ENCODE assay signal across 10 mouse cellular contexts in the genomic region with DNA sequence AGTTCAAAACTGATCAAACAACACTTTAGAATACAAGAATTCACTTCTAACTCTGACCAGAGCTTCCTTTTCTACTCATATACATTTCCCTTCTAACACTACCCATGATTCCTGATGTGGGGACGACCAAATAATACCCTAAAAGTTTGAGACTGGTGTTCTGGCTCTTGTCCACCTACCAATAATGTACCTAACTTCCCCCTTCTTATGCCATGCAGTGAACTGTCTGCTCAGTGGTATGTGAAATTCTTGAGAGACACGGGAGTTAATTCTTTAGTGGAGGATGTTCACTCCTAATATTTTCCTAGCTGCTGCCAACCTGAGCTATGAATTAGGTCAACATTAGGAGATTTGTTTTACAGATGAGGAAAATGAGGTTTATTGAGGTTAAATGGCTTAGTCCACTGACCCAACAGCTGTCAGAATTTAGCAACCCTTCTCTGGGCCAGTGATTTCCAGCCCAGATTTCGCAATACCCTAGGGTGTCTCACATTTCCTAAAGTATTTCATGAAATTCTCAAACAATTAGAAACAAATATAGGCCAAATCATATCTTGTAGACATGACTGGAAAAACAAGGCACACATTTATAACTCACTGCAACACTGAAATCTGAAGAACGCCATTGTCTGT.
DNase-seq lines count a peak whose midpoint lies in the region; ATAC-seq and TF ChIP-seq lines count a peak whose summit lies in the region.
"Had no signal": no experiment of that assay in that cellular context is flagged by ENCODE, and none has a peak within 500 bp of the region (broad histone marks: within the 10 kb centered on the region; RNA-seq: fewer than 3 reads in every experiment).

No protein-coding gene starts in this region.

- peak; percentile 15 to 19 for DNase-seq in adrenal gland, postnatal 36 days
- no peak for DNase-seq in adrenal gland, postnatal 4 days (ENCODE audit: low spot score in 2 of 2)
- peak; percentile 20 for DNase-seq in kidney, postnatal 14 days
- DNase-seq in kidney, adult 11 months: no peak
- DNase-seq in gastrocnemius, postnatal 14 days: peak; percentile 10
- no peak for DNase-seq in right cerebral cortex, postnatal 36 days (ENCODE audit: low spot score in 2 of 2)
- DNase-seq in left cerebral cortex, adult 2 months (ENCODE audit: extremely low spot score in 1 of 2, low spot score in 2 of 2): no peak
- DNase-seq: cerebellum, postnatal 10 days; thymus, adult 18-20 months had no signal

- peak; percentile 86 for ATAC-seq in megakaryocyte progenitor cell, adult 5-6 weeks (replicated peaks; ENCODE audit: poor library complexity)

- no peak for TF ChIP-seq CTCF in left cerebral cortex, adult 2 months (IDR thresholded peaks at IDR 0.05)

- H3K4me3 ChIP-seq in left cerebral cortex, adult 2 months: no peak overlapping the region

- intact Hi-C loops in gastrocnemius, postnatal 14 days (cut with DNase I; ENCODE audit: low total_unique reads): no loop called here
- intact Hi-C loops in left cerebral cortex, adult 2 months (cut with DNase I): no loop called here

- no peak overlapping the region for H3K27ac ChIP-seq in left cerebral cortex, adult 2 months

Comparison
In these comparisons a context has a peak if more than half of its experiments do, and no peak if none do; other contexts are left out.
1. DNase-seq: peak in adrenal gland, postnatal 36 days (2 of 2), kidney, postnatal 14 days (single experiment) and gastrocnemius, postnatal 14 days (single experiment); none in adrenal gland, postnatal 4 days (0 of 2), kidney, adult 11 months (single experiment), right cerebral cortex, postnatal 36 days (0 of 2) and left cerebral cortex, adult 2 months (0 of 2).